Mouse (Mus musculus) subcutaneous adipose tissue, adult 2 months (tissue): Measurements from ENCODE around the gene Rgl3. TPM values are rescaled to one million over a fixed set of nuclear protein-coding genes. Genes with fewer than 3 reads are reported as not detected.

Experiments
- polyA plus RNA-seq: library from polyadenylated mRNA; depleted of rRNA; stranded (reverse); fragments of >200 nt; gene quantifications from 2 replicates; pipeline ENCODE4 v1.2.3, GENCODE M21; 2012; ENCODE audit warnings: low replicate concordance; rRNA removed

Gene Rgl3
- polyA plus RNA-seq: 16.3 and 35.2 TPM in 2 replicates

GRCm38 (mm10) chr9:21989230-21990110, at the start of gene Rgl3:
Rgl3 (minus strand) TSS chr9:21989446.

GRCm38 (mm10) chr9:22002194-22003162, 13.2 kb upstream of the Rgl3 start, which contains the start of the genes Ccdc151 and Prkcsh:
Ccdc151 (minus strand) TSS chr9:22002634.
Prkcsh (plus strand) TSS chr9:22002806.

GRCm38 (mm10) chr9:21963417-21963816, 25.8 kb downstream of the Rgl3 start, which contains the start of gene Epor:
Epor (minus strand) TSS chr9:21963506.

GRCm38 (mm10) chr9:21955570-21956281, 33.5 kb downstream of the Rgl3 start, which contains the start of gene Swsap1:
Swsap1 (plus strand) TSS chr9:21955755.

GRCm38 (mm10) chr9:21936692-21937570, 52.3 kb downstream of the Rgl3 start, which contains the start of gene Plppr2:
Plppr2 (plus strand) TSS chr9:21937033.

GRCm38 (mm10) chr9:21927208-21927753, 62.0 kb downstream of the Rgl3 start, which contains the start of the genes Ccdc159 and Tmem205:
Ccdc159 (plus strand) TSS chr9:21927471.
Tmem205 (minus strand) TSS chr9:21927556.

Other genes starting within 250 kb of the Rgl3 start
- 1.4 and 12.8 TPM in 2 replicates for gene Spc24, start 229.1 kb downstream of the Rgl3 start, polyA plus RNA-seq
- gene Kank2, start 190.7 kb downstream of the Rgl3 start, polyA plus RNA-seq: 57.7 and 93.8 TPM in 2 replicates
- 88.4 and 128 TPM in 2 replicates for gene Angptl8, start 153.9 kb downstream of the Rgl3 start, polyA plus RNA-seq
- gene Dock6, start 136.8 kb downstream of the Rgl3 start, polyA plus RNA-seq: 153 and 172 TPM in 2 replicates
- 104 and 231 TPM in 2 replicates for gene Rab3d, start 71.3 kb downstream of the Rgl3 start, polyA plus RNA-seq
- 10.3 and 13.2 TPM in 2 replicates for gene Ccdc159, start 62.0 kb downstream of the Rgl3 start, polyA plus RNA-seq
- gene Tmem205, start 61.9 kb downstream of the Rgl3 start, polyA plus RNA-seq: 156 and 380 TPM in 2 replicates
- gene Plppr2, start 52.4 kb downstream of the Rgl3 start, polyA plus RNA-seq: 15.4 and 26.3 TPM in 2 replicates
- 7.3 and 11.5 TPM in 2 replicates for gene Swsap1, start 33.7 kb downstream of the Rgl3 start, polyA plus RNA-seq
- gene Epor, start 25.9 kb downstream of the Rgl3 start, polyA plus RNA-seq: 7.3 and 23.8 TPM in 2 replicates
- gene Ccdc151, start 13.2 kb upstream of the Rgl3 start, polyA plus RNA-seq: 0.07 and 0.19 TPM in 2 replicates
- gene Prkcsh, start 13.4 kb upstream of the Rgl3 start, polyA plus RNA-seq: 71.3 and 86.6 TPM in 2 replicates
- gene Elavl3, start 62.6 kb upstream of the Rgl3 start, polyA plus RNA-seq: 0.22 and 0.56 TPM in 2 replicates
- not detected in 2 replicates for gene Gm49318, start 81.8 kb upstream of the Rgl3 start, polyA plus RNA-seq
- 14.6 and 26.8 TPM in 2 replicates for gene Zfp653, start 81.9 kb upstream of the Rgl3 start, polyA plus RNA-seq
- gene Ecsit, start 96.0 kb upstream of the Rgl3 start, polyA plus RNA-seq: 56.9 and 69.5 TPM in 2 replicates
- gene Cnn1, start 109.8 kb upstream of the Rgl3 start, polyA plus RNA-seq: 19.0 and 388 TPM in 2 replicates
- gene Elof1, start 127.7 kb upstream of the Rgl3 start, polyA plus RNA-seq: 141 and 144 TPM in 2 replicates
- gene Acp5, start 146.3 kb upstream of the Rgl3 start, polyA plus RNA-seq: 344 and 1,133 TPM in 2 replicates
- gene Pigyl, start 167.4 kb upstream of the Rgl3 start, polyA plus RNA-seq: 64.5 and 77.9 TPM in 2 replicates
- 0.33 TPM in 2 replicates for gene Zfp872, start 198.6 kb upstream of the Rgl3 start, polyA plus RNA-seq
- gene Zfp809, start 236.3 kb upstream of the Rgl3 start, polyA plus RNA-seq: 19.3 and 20.7 TPM in 2 replicates